Mouse (Mus musculus) embryonic facial prominence, embryonic 15.5 days (tissue): Measurements from ENCODE around the gene Cers6. TPM values are rescaled to one million over a fixed set of nuclear protein-coding genes. Genes with fewer than 3 reads are reported as not detected.

Source experiments
- ATAC-seq: fragments of 200-750 bp; cut with Nextera tagmentation; 2 replicates; pipeline ENCODE4 v1.8.0; 2017; ENCODE audit warnings: low read depth, moderate TSS enrichment; ENCODE audit not compliant: insufficient number of reproducible peaks, low FRiP score, low TSS enrichment
- H3K27ac ChIP-seq: fragments of 300-500 bp; sonication (generic); replicated peaks from 2 replicates; pipeline ENCODE4 v1.5.1; 2015; ENCODE audit warnings: mild to moderate bottlenecking, inconsistent platforms
- H3K27me3 ChIP-seq: fragments of 300-500 bp; sonication (generic); 2 replicates; pipeline ENCODE4 v1.6.1; 2015; ENCODE audit warnings: inconsistent platforms
- H3K36me3 ChIP-seq: fragments of 300-500 bp; sonication (generic); 2 replicates; pipeline ENCODE4 v1.6.1; 2015; ENCODE audit warnings: mild to moderate bottlenecking, inconsistent platforms
- H3K4me1 ChIP-seq: fragments of 300-500 bp; sonication (generic); 2 replicates; pipeline ENCODE4 v1.6.1; 2015; ENCODE audit warnings: inconsistent platforms
- H3K4me2 ChIP-seq: fragments of 300-500 bp; sonication (generic); replicated peaks from 2 replicates; pipeline ENCODE4 v1.6.1; 2015; ENCODE audit warnings: mild to moderate bottlenecking, inconsistent platforms
- H3K4me3 ChIP-seq: fragments of 300-500 bp; sonication (generic); replicated peaks from 2 replicates; pipeline ENCODE4 v1.5.1; 2015; ENCODE audit warnings: mild to moderate bottlenecking, inconsistent platforms
- H3K9ac ChIP-seq: fragments of 300-500 bp; sonication (generic); 2 replicates; pipeline ENCODE4 v1.6.1; 2015; ENCODE audit warnings: inconsistent platforms
- H3K9me3 ChIP-seq: fragments of 300-500 bp; sonication (generic); replicated peaks from 2 replicates; pipeline ENCODE4 v1.6.1; 2016; ENCODE audit warnings: inconsistent platforms
- WGBS: fragments of 180-500 bp; shearing (Covaris S2); methylation state at CpG from one replicate; pipeline ENCODE4 v1.1.7; 2015; 5-methylcytosine and 5-hydroxymethylcytosine counted together
- polyA plus RNA-seq: library from polyadenylated mRNA; unstranded; fragments of >200 nt; fragmentation: Nextera tagmentation; extraction: Ambion mirVana; gene quantifications from 2 replicates; pipeline ENCODE4 v1.2.1, GENCODE M21; 2015

Cers6 gene
- polyA plus RNA-seq, 1 experiment from 2014 or later: 34.3 TPM

DNA sequence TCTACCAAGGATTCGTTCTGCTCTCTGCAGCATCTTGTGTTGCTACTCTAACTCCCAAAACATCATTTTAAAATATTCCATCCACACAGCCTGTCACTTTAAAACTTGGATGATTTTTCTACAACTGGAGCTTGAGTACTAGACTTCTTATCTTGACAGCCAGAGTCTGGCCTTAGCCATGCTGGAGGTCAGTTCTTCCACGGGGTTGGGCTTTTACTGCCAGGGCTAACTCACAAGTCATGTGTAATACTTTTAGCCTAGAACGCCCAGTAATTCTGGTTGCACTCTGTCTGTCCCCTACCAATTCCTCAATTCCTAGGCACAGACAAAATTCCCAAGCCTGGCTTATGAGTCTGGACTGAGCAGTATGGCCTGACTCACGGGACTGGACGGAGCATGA is 88.5 kb downstream of the Cers6 start:
- no peak overlapping the region for H3K4me2 ChIP-seq
- H3K36me3 ChIP-seq: 0 out of 2 replicates have a peak, but pooled peaks cover 6% of the 10 kb centered on the region
- no peak for ATAC-seq
- H3K9ac ChIP-seq: no peak overlapping the region
- H3K27ac ChIP-seq: no peak overlapping the region
- 94% methylated on average over 5 of the region's 5 CpGs for WGBS
- no peak overlapping the region for H3K4me3 ChIP-seq
- H3K27me3 ChIP-seq: no peaks in the 10 kb centered on the region
- H3K9me3 ChIP-seq: no peaks in the 10 kb centered on the region
- H3K4me1 ChIP-seq: no peaks in the 10 kb centered on the region

- no peak for ATAC-seq
- no peaks in the 10 kb centered on the region for H3K9me3 ChIP-seq
- WGBS: 84% methylated on average over 3 of the region's 3 CpGs
- H3K4me2 ChIP-seq: no peak overlapping the region
- 0 out of 2 replicates have a peak, but pooled peaks cover 6% of the 10 kb centered on the region for H3K36me3 ChIP-seq
- H3K27ac ChIP-seq: no peak overlapping the region
- no peaks in the 10 kb centered on the region for H3K4me1 ChIP-seq
- no peak overlapping the region for H3K9ac ChIP-seq
- H3K4me3 ChIP-seq: no peak overlapping the region
- H3K27me3 ChIP-seq: no peaks in the 10 kb centered on the region
These were observed 90.5 kb downstream of the Cers6 start for GRCm38 (mm10) chr2:68951706-68952105.

DNA sequence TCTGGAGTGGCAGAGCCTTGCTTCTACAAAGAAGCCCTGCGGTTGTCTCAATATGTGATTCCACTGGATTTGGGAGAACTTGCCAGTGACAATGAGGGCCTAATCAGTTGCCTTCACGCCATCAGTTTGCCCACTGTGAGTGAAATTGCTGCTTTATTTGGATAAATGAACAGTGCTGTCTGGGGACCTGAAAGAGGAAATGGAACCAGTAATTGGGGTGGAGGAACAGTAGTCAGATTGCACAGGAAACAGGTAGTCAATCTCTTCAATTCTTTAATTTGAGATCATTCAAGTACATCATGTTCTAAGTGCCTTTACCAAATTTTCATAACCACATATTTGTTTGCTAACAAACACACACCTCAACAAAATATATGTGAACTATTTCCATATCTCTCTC is 92.4 kb downstream of the Cers6 start:
- Histone ChIP-seq H3K4me1 (peaks cover 5% of the 10 kb centered on the region; the same call in 1 of the 2 replicates), H3K4me3 (no peak overlapping the region), H3K9me3 (no peaks in the 10 kb centered on the region), H3K36me3 (0 out of 2 replicates have a peak, but pooled peaks cover 6% of the 10 kb centered on the region), H3K4me2 (no peak overlapping the region), H3K27me3 (no peaks in the 10 kb centered on the region), H3K9ac (no peak overlapping the region), H3K27ac (no peak overlapping the region)
- 97% methylated on average over 2 of the region's 2 CpGs for WGBS
- no peak for ATAC-seq

- H3K4me1 ChIP-seq: peaks cover 11% of the 10 kb centered on the region
- no peak overlapping the region for H3K9ac ChIP-seq
- no peaks in the 10 kb centered on the region for H3K9me3 ChIP-seq
- no peak overlapping the region for H3K4me3 ChIP-seq
- 87% methylated on average over 2 of the region's 2 CpGs for WGBS
- no peaks in the 10 kb centered on the region for H3K36me3 ChIP-seq
- no peak overlapping the region for H3K4me2 ChIP-seq
- H3K27ac ChIP-seq: no peak overlapping the region
- no peaks in the 10 kb centered on the region for H3K27me3 ChIP-seq
- no peak for ATAC-seq
These were observed 94.3 kb downstream of the Cers6 start for GRCm38 (mm10) chr2:68955496-68955895.

DNA sequence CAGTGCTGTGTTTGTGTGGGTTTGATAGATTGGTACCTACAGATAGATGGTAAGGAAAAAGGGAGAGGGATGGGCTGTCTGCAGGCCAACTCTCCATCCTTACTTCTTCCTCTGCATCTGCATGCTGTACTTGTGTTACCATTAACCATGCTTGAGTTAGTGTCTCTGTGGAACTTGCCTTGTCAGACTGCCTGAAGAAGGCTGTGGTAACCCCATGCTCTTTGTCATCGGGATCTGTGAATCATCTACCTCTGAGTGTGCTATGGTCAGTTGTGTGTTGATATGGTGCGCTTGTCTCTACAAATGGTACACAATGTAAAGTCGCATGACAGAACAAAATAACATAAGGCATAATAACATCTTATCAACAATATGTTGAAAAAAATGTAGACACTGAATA is 94.9 kb downstream of the Cers6 start:
- no peak overlapping the region for H3K4me3 ChIP-seq
- H3K27me3 ChIP-seq: no peaks in the 10 kb centered on the region
- peaks cover 11% of the 10 kb centered on the region for H3K4me1 ChIP-seq
- no peak overlapping the region for H3K4me2 ChIP-seq
- no peaks in the 10 kb centered on the region for H3K36me3 ChIP-seq
- ATAC-seq: no peak
- no peaks in the 10 kb centered on the region for H3K9me3 ChIP-seq
- WGBS: 91% methylated on average over 3 of the region's 3 CpGs
- H3K27ac ChIP-seq: no peak overlapping the region
- no peak overlapping the region for H3K9ac ChIP-seq

DNA sequence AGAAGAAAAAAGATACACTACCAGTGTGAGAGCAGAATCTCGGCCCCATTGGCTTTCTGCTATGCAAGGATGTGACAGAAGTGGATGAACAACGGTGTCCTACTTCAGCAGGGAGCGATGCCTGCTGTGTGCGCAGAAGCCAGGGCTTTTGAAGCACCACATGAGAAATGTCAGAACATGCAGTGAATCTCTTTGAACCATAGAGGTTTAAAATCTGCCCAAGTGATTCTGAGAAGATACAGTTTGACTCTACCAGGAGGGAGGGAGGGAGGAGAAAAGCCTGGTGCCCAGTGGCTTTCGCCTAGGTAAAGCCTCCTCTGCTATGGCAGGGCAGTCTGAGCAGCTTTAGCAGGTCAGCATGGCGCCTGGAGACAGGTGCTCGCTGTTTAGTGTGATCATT is 96.6 kb downstream of the Cers6 start:
- no peaks in the 10 kb centered on the region for H3K9me3 ChIP-seq
- H3K27me3 ChIP-seq: no peaks in the 10 kb centered on the region
- H3K4me1 ChIP-seq: peaks cover 11% of the 10 kb centered on the region
- no peaks in the 10 kb centered on the region for H3K36me3 ChIP-seq
- H3K4me3 ChIP-seq: no peak overlapping the region
- H3K4me2 ChIP-seq: no peak overlapping the region
- no peak overlapping the region for H3K27ac ChIP-seq
- no peak for ATAC-seq
- 72% methylated on average over 7 of the region's 7 CpGs for WGBS
- H3K9ac ChIP-seq: no peak overlapping the region

- H3K4me3 ChIP-seq: no peak overlapping the region
- WGBS: 71% methylated on average over 4 of the region's 4 CpGs
- no peaks in the 10 kb centered on the region for H3K9me3 ChIP-seq
- no peak for ATAC-seq
- H3K4me2 ChIP-seq: no peak overlapping the region
- H3K4me1 ChIP-seq: peaks cover 11% of the 10 kb centered on the region
- no peak overlapping the region for H3K27ac ChIP-seq
- no peaks in the 10 kb centered on the region for H3K27me3 ChIP-seq
- no peak overlapping the region for H3K9ac ChIP-seq
- no peaks in the 10 kb centered on the region for H3K36me3 ChIP-seq
These were observed 98.3 kb downstream of the Cers6 start for GRCm38 (mm10) chr2:68959573-68959972.

- Histone ChIP-seq H3K36me3 (no peaks in the 10 kb centered on the region), H3K27ac (no peak overlapping the region), H3K9me3 (no peaks in the 10 kb centered on the region), H3K9ac (no peak overlapping the region), H3K4me1 (peaks cover 11% of the 10 kb centered on the region), H3K4me3 (no peak overlapping the region), H3K27me3 (no peaks in the 10 kb centered on the region), H3K4me2 (no peak overlapping the region)
- WGBS: 82% methylated on average over 5 of the region's 5 CpGs
- ATAC-seq: no peak
These were observed 98.8 kb downstream of the Cers6 start for GRCm38 (mm10) chr2:68960060-68960459.

GRCm38 (mm10) chr2:68960620-68961019 is 99.4 kb downstream of the Cers6 start:
- no peak for ATAC-seq
- 94% methylated on average over 10 of the region's 10 CpGs for WGBS

DNA sequence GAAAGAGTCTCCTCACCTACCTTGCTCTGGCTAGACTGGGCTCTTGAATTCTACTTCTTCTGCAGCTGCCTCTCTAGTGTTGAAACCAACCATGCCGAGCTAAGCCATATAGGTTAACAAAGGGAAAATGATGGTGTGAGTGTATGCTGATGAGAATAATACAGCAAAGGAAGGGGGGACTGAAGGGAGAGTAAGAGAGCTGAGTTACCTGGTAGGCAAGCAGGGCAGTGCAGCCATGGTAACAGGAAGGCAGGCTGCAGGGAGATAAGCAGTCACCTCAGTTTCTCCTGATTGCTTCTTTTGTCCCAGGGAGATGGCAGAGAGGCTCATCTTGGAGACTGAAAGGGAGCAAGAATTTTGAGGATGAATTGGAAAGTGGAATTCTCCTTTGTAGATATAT is 105.1 kb downstream of the Cers6 start:
- Histone ChIP-seq H3K4me1 (no peaks in the 10 kb centered on the region), H3K36me3 (peaks cover 5% of the 10 kb centered on the region; the same call in 1 of the 2 replicates), H3K27me3 (no peaks in the 10 kb centered on the region), H3K27ac (no peak overlapping the region), H3K9me3 (peaks cover 6% of the 10 kb centered on the region; the same call in 1 of the 2 replicates), H3K4me2 (no peak overlapping the region), H3K9ac (no peak overlapping the region), H3K4me3 (no peak overlapping the region)
- no peak for ATAC-seq
- 74% methylated on average over 1 of the region's 1 CpGs for WGBS

More at GRCm38 (mm10) chr2:68960620-68961019, 99.4 kb downstream of the Cers6 start:
- Histone ChIP-seq H3K4me3 (no peak overlapping the region), H3K4me2 (no peak overlapping the region), H3K4me1 (peaks cover 11% of the 10 kb centered on the region), H3K9ac (no peak overlapping the region), H3K36me3 (no peaks in the 10 kb centered on the region), H3K27ac (no peak overlapping the region), H3K27me3 (no peaks in the 10 kb centered on the region), H3K9me3 (no peaks in the 10 kb centered on the region)

DNA sequence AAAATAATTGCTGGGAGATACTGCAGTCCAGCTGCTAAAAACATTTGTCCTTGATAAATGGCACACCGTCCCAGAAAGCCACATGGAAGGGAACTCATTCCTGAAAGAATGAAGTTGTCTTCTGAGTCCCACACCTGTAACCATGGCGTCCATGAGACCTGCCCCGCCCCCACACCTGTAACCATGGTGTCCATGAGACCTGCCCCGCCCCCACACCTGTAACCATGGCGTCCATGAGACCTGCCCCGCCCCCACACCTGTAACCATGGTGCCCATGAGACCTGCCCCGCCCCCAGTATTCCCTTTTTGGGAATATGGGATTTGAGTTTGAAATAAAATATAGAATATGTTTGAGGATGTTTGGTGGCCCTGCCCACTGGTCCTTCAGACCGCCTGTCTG is 106.8 kb downstream of the Cers6 start:
- Histone ChIP-seq H3K4me2 (no peak overlapping the region), H3K9ac (no peak overlapping the region), H3K27me3 (no peaks in the 10 kb centered on the region), H3K4me3 (no peak overlapping the region), H3K4me1 (no peaks in the 10 kb centered on the region), H3K27ac (no peak overlapping the region), H3K36me3 (peaks cover 5% of the 10 kb centered on the region; the same call in 1 of the 2 replicates), H3K9me3 (peaks cover 6% of the 10 kb centered on the region; the same call in 1 of the 2 replicates)
- no peak for ATAC-seq
- 77% methylated on average over 8 of the region's 8 CpGs for WGBS

DNA sequence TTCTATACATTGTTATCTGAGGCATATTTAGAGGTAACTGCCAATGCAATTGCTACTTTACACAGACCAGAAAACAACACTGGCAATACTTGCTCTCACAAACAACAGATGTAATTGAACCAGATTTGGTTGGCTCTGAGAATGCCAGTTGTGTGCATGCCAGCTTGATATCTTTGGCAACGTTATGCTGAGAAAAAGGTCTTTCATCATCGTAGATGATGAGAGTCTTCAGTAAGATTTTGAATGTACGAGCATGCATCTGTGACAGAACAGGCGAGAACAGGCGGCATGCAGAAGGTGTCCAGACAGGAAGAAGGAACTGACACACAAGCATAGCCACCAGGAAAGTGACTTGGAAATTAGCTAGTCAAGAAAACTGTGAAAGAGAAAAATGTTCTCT is 110.6 kb downstream of the Cers6 start:
- 87% methylated on average over 5 of the region's 5 CpGs for WGBS
- H3K9me3 ChIP-seq: peaks cover 6% of the 10 kb centered on the region; the same call in 1 of the 2 replicates
- H3K4me1 ChIP-seq: no peaks in the 10 kb centered on the region; the same call in 1 of the 2 replicates
- no peak overlapping the region for H3K4me2 ChIP-seq
- no peak overlapping the region for H3K9ac ChIP-seq
- no peak for ATAC-seq
- no peak overlapping the region for H3K27ac ChIP-seq
- H3K27me3 ChIP-seq: no peaks in the 10 kb centered on the region
- H3K4me3 ChIP-seq: no peak overlapping the region
- H3K36me3 ChIP-seq: peaks cover 5% of the 10 kb centered on the region; the same call in 1 of the 2 replicates
